Mouse (Mus musculus) forebrain, embryonic 13.5 days (tissue): ENCODE measurements around the gene Gm9922. TPM values are rescaled to one million over a fixed set of nuclear protein-coding genes. Genes with fewer than 3 reads are reported as not detected.

Source experiments
- ATAC-seq: fragments of 200-750 bp; cut with Nextera tagmentation; 2 replicates; pipeline ENCODE4 v1.8.0; 2017
- H3K27ac ChIP-seq: fragments of 300-500 bp; sonication (generic); 2 replicates; pipeline ENCODE4 v1.5.1; 2015; ENCODE audit warnings: inconsistent platforms, mild to moderate bottlenecking, moderate library complexity
- H3K27me3 ChIP-seq: fragments of 300-500 bp; sonication (generic); 2 replicates; pipeline ENCODE4 v1.6.1; 2015; ENCODE audit warnings: mild to moderate bottlenecking, inconsistent platforms
- H3K36me3 ChIP-seq: fragments of 300-500 bp; sonication (generic); 2 replicates; pipeline ENCODE4 v1.6.1; 2015; ENCODE audit warnings: mild to moderate bottlenecking, inconsistent platforms; ENCODE audit not compliant: poor library complexity, severe bottlenecking
- H3K4me1 ChIP-seq: fragments of 300-500 bp; sonication (generic); 2 replicates; pipeline ENCODE4 v1.6.1; 2015; ENCODE audit warnings: inconsistent platforms
- H3K4me2 ChIP-seq: fragments of 300-500 bp; sonication (generic); 2 replicates; pipeline ENCODE4 v1.6.1; 2015; ENCODE audit warnings: inconsistent platforms, mild to moderate bottlenecking, moderate library complexity
- H3K4me3 ChIP-seq: fragments of 300-500 bp; sonication (generic); 2 replicates; pipeline ENCODE4 v1.5.1; 2015; ENCODE audit warnings: mild to moderate bottlenecking, inconsistent platforms
- H3K9ac ChIP-seq: fragments of 300-500 bp; sonication (generic); 2 replicates; pipeline ENCODE4 v1.6.1; 2015; ENCODE audit warnings: mild to moderate bottlenecking, inconsistent platforms
- H3K9me3 ChIP-seq: fragments of 300-500 bp; sonication (generic); replicated peaks from 2 replicates; pipeline ENCODE4 v1.6.1; 2016; ENCODE audit warnings: inconsistent platforms
- WGBS: fragments of 180-500 bp; shearing (Covaris S2); methylation state at CpG from one replicate; pipeline ENCODE4 v1.1.7; 2015; 5-methylcytosine and 5-hydroxymethylcytosine counted together
- polyA plus RNA-seq: library from polyadenylated mRNA; unstranded; fragments of >200 nt; fragmentation: Nextera tagmentation; extraction: Ambion mirVana; gene quantifications from 2 replicates; pipeline ENCODE4 v1.2.1, GENCODE M21; 2015

The Gm9922 gene
- polyA plus RNA-seq, 1 experiment from 2014 or later = not detected

- ATAC-seq = no peak
- Histone ChIP-seq H3K4me3 (no peak overlapping the region), H3K27me3 (no peaks in the 10 kb centered on the region), H3K4me2 (no peak overlapping the region), H3K9me3 (no peaks in the 10 kb centered on the region), H3K4me1 (no peaks in the 10 kb centered on the region), H3K27ac (no peak overlapping the region), H3K9ac (no peak overlapping the region), H3K36me3 (no peaks in the 10 kb centered on the region)
- WGBS = 95% methylated on average over 11 of the region's 11 CpGs
Observed at GRCm38 (mm10) chr14:101747811-101748210, 18.2 kb upstream of the Gm9922 start.

- Histone ChIP-seq H3K36me3 (no peaks in the 10 kb centered on the region), H3K27me3 (no peaks in the 10 kb centered on the region), H3K4me2 (no peak overlapping the region), H3K4me1 (no peaks in the 10 kb centered on the region), H3K27ac (no peak overlapping the region), H3K4me3 (no peak overlapping the region), H3K9me3 (no peaks in the 10 kb centered on the region), H3K9ac (no peak overlapping the region)
- WGBS = 92% methylated on average over 3 of the region's 3 CpGs
- no peak for ATAC-seq
Observed at GRCm38 (mm10) chr14:101746635-101747034, 17.0 kb upstream of the Gm9922 start.

GRCm38 (mm10) chr14:101737501-101737900, 7.9 kb upstream of the Gm9922 start:
- H3K4me2 ChIP-seq = no peak overlapping the region
- 87% methylated on average over 4 of the region's 4 CpGs for WGBS
- no peak for ATAC-seq
- no peaks in the 10 kb centered on the region for H3K27me3 ChIP-seq
- no peaks in the 10 kb centered on the region for H3K36me3 ChIP-seq
- H3K9ac ChIP-seq = no peak overlapping the region
- H3K4me3 ChIP-seq = no peak overlapping the region
- no peak overlapping the region for H3K27ac ChIP-seq
- no peaks in the 10 kb centered on the region for H3K9me3 ChIP-seq
- H3K4me1 ChIP-seq = no peaks in the 10 kb centered on the region

GRCm38 (mm10) chr14:101733542-101734303, 4.1 kb upstream of the Gm9922 start:
- no peak overlapping the region for H3K9ac ChIP-seq
- H3K4me2 ChIP-seq = no peak overlapping the region
- H3K27me3 ChIP-seq = peaks cover 34% of the 10 kb centered on the region
- no peaks in the 10 kb centered on the region for H3K9me3 ChIP-seq
- H3K4me1 ChIP-seq = peaks cover 14% of the 10 kb centered on the region
- H3K27ac ChIP-seq = no peak overlapping the region
- WGBS = 30% methylated on average over 10 of the region's 10 CpGs
- no peak overlapping the region for H3K4me3 ChIP-seq
- no peak for ATAC-seq
- no peaks in the 10 kb centered on the region for H3K36me3 ChIP-seq

GRCm38 (mm10) chr14:101729972-101730692, 518 bp upstream of the Gm9922 start:
- Histone ChIP-seq H3K27me3 (peaks cover 47% of the 10 kb centered on the region), H3K4me2 (peak overlapping the region; percentile 99), H3K9ac (peak overlapping the region; percentile 68), H3K4me1 (peaks cover 14% of the 10 kb centered on the region), H3K9me3 (no peaks in the 10 kb centered on the region), H3K36me3 (no peaks in the 10 kb centered on the region), H3K4me3 (peak overlapping the region; percentile 65), H3K27ac (no peak overlapping the region)
- peak; percentile 54 for ATAC-seq
- under 1% methylated on average over 28 of the region's 28 CpGs for WGBS

GRCm38 (mm10) chr14:101714414-101714813, 15.2 kb downstream of the Gm9922 start:
- H3K4me3 ChIP-seq = no peak overlapping the region
- H3K9ac ChIP-seq = no peak overlapping the region
- no peak for ATAC-seq
- no peak overlapping the region for H3K27ac ChIP-seq
- no peaks in the 10 kb centered on the region for H3K27me3 ChIP-seq
- WGBS = 45% methylated on average over 2 of the region's 2 CpGs
- H3K4me2 ChIP-seq = no peak overlapping the region
- no peaks in the 10 kb centered on the region for H3K9me3 ChIP-seq
- no peaks in the 10 kb centered on the region for H3K4me1 ChIP-seq
- H3K36me3 ChIP-seq = no peaks in the 10 kb centered on the region

GRCm38 (mm10) chr14:101707088-101707487, 22.5 kb downstream of the Gm9922 start:
- no peak overlapping the region for H3K27ac ChIP-seq
- H3K4me2 ChIP-seq = no peak overlapping the region
- no peaks in the 10 kb centered on the region for H3K27me3 ChIP-seq
- H3K4me3 ChIP-seq = no peak overlapping the region
- 95% methylated on average over 5 of the region's 5 CpGs for WGBS
- H3K4me1 ChIP-seq = no peaks in the 10 kb centered on the region
- H3K9ac ChIP-seq = no peak overlapping the region
- no peaks in the 10 kb centered on the region for H3K36me3 ChIP-seq
- no peaks in the 10 kb centered on the region for H3K9me3 ChIP-seq
- ATAC-seq = no peak

- Histone ChIP-seq H3K4me3 (no peak overlapping the region), H3K9ac (no peak overlapping the region), H3K9me3 (no peaks in the 10 kb centered on the region), H3K4me2 (no peak overlapping the region), H3K4me1 (no peaks in the 10 kb centered on the region), H3K27me3 (no peaks in the 10 kb centered on the region), H3K27ac (no peak overlapping the region), H3K36me3 (no peaks in the 10 kb centered on the region)
- WGBS = 78% methylated on average over 4 of the region's 4 CpGs
- no peak for ATAC-seq
Observed at GRCm38 (mm10) chr14:101704479-101704878, 25.1 kb downstream of the Gm9922 start.

GRCm38 (mm10) chr14:101688406-101688805, 41.2 kb downstream of the Gm9922 start:
- Histone ChIP-seq H3K36me3 (peaks cover 20% of the 10 kb centered on the region), H3K27ac (no peak overlapping the region), H3K9me3 (no peaks in the 10 kb centered on the region), H3K4me2 (no peak overlapping the region), H3K9ac (no peak overlapping the region), H3K4me3 (no peak overlapping the region), H3K27me3 (no peaks in the 10 kb centered on the region), H3K4me1 (no peaks in the 10 kb centered on the region)
- WGBS = 90% methylated on average over 2 of the region's 2 CpGs
- ATAC-seq = no peak

- Histone ChIP-seq H3K27ac (no peak overlapping the region), H3K4me1 (no peaks in the 10 kb centered on the region), H3K9ac (no peak overlapping the region), H3K4me3 (no peak overlapping the region), H3K9me3 (no peaks in the 10 kb centered on the region), H3K27me3 (no peaks in the 10 kb centered on the region), H3K36me3 (peaks cover 20% of the 10 kb centered on the region), H3K4me2 (no peak overlapping the region)
- WGBS = 87% methylated on average over 6 of the region's 6 CpGs
- ATAC-seq = no peak
Observed at GRCm38 (mm10) chr14:101687696-101688095, 41.9 kb downstream of the Gm9922 start.
